Comparison of ENCODE assay signal across 21 mouse cellular contexts in the genomic region with DNA sequence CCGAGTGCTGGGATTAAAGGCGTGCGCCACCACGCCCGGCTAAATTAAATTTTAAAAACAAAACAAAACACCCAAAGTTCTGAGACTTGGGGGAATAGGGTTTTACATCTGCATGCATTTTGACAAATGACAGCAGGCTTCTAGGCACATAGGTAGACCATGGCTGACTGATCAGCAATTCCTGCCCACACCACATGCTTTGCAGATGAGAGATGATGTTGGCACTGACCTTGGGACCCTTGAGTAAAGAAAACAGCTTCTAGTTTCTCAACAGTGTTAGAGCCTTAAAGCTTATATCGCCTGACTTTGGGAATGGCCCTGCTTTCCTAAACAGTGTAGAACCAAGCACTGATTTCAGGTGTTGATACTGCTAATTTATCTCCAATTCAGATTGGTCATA.
DNase-seq lines count a peak whose midpoint lies in the region; ATAC-seq and TF ChIP-seq lines count a peak whose summit lies in the region.
"Had no signal": no experiment of that assay in that cellular context is flagged by ENCODE, and none has a peak within 500 bp of the region (broad histone marks: within the 10 kb centered on the region; RNA-seq: fewer than 3 reads in every experiment).

No protein-coding gene starts in this region.

- WGBS in intestine, postnatal 0 days: 91% methylated on average over 6 of the region's 6 CpGs
- 91% methylated on average over 6 of the region's 6 CpGs for WGBS in intestine, embryonic 15.5 days
- WGBS in kidney, embryonic 16.5 days: 84% methylated on average over 6 of the region's 6 CpGs
- WGBS in kidney, postnatal 0 days: 79% methylated on average over 6 of the region's 6 CpGs
- 84% methylated on average over 6 of the region's 6 CpGs for WGBS in kidney, embryonic 15.5 days

- H3K4me3 ChIP-seq in intestine, postnatal 0 days (ENCODE audit: low read depth, low read length): no peak overlapping the region
- no peak overlapping the region for H3K4me3 ChIP-seq in intestine, embryonic 15.5 days (replicated peaks)
- H3K4me3 ChIP-seq in kidney, embryonic 16.5 days (ENCODE audit: low read length): no peak overlapping the region
- H3K4me3 ChIP-seq in kidney, postnatal 0 days (replicated peaks; ENCODE audit: low read depth, low read length): no peak overlapping the region
- no peak overlapping the region for H3K4me3 ChIP-seq in kidney, embryonic 15.5 days (replicated peaks)

- no peaks in the 10 kb centered on the region for H3K27me3 ChIP-seq in intestine, postnatal 0 days (replicated peaks; ENCODE audit: control insufficient read depth, insufficient read depth, low read length)
- no peaks in the 10 kb centered on the region for H3K27me3 ChIP-seq in intestine, embryonic 15.5 days (replicated peaks)
- H3K27me3 ChIP-seq in kidney, embryonic 16.5 days (ENCODE audit: insufficient read depth, low read length): no peaks in the 10 kb centered on the region
- H3K27me3 ChIP-seq in kidney, postnatal 0 days (ENCODE audit: insufficient read depth, low read length): no peaks in the 10 kb centered on the region
- no peaks in the 10 kb centered on the region for H3K27me3 ChIP-seq in kidney, embryonic 15.5 days
- H3K27me3 ChIP-seq: CH12.LX, Patski had no signal

- no peak overlapping the region for H3K27ac ChIP-seq in intestine, postnatal 0 days (ENCODE audit: low read depth, low read length)
- H3K27ac ChIP-seq in intestine, embryonic 15.5 days: no peak overlapping the region
- H3K27ac ChIP-seq in kidney, embryonic 16.5 days (ENCODE audit: low read length): no peak overlapping the region
- no peak overlapping the region for H3K27ac ChIP-seq in kidney, postnatal 0 days
- H3K27ac ChIP-seq in kidney, embryonic 15.5 days: no peak overlapping the region

- DNase-seq in kidney, adult 11 months: no peak
- no peak for DNase-seq in kidney, postnatal 0 days (ENCODE audit: low spot score)
- DNase-seq: adrenal gland, adult 2 months; adrenal gland, adult 8-10 months; adrenal gland, postnatal 10 days; adrenal gland, postnatal 14 days; adrenal gland, postnatal 25 days; adrenal gland, postnatal 36 days; B cell, adult 2 months; cerebellum, adult 11 months; cerebellum, adult 11-12 months; cerebellum, adult 18-20 months had no signal

- no peak for TF ChIP-seq CTCF in intestine, postnatal 0 days (IDR thresholded peaks at IDR 0.05; ENCODE audit: low read depth)
- TF ChIP-seq CTCF in kidney, postnatal 0 days (IDR thresholded peaks at IDR 0.05; ENCODE audit: low read depth): no peak

- H3K9me3 ChIP-seq in intestine, postnatal 0 days (ENCODE audit: control insufficient read depth): no peaks in the 10 kb centered on the region
- no peaks in the 10 kb centered on the region for H3K9me3 ChIP-seq in intestine, embryonic 15.5 days
- H3K9me3 ChIP-seq in kidney, embryonic 16.5 days (ENCODE audit: low read length): no peaks in the 10 kb centered on the region
- H3K9me3 ChIP-seq in kidney, postnatal 0 days (replicated peaks; ENCODE audit: low read length): no peaks in the 10 kb centered on the region
- H3K9me3 ChIP-seq in kidney, embryonic 15.5 days (replicated peaks): no peaks in the 10 kb centered on the region
- H3K9me3 ChIP-seq: G1E had no signal

- ATAC-seq in intestine, postnatal 0 days: peak; percentile 71
- no peak for ATAC-seq in intestine, embryonic 15.5 days
- ATAC-seq in kidney, embryonic 16.5 days (ENCODE audit: low FRiP score, low TSS enrichment): 0 out of 2 replicates have a peak, but pooled peaks have one; percentile 27
- peak; percentile 71; the same call in 1 of the 2 replicates for ATAC-seq in kidney, postnatal 0 days (replicated peaks; ENCODE audit: low FRiP score, low read depth)
- no peak for ATAC-seq in kidney, embryonic 15.5 days (replicated peaks; ENCODE audit: low FRiP score)
- ATAC-seq: activated CD4-positive, CD25-positive, alpha-beta regulatory T cell, adult 4 months; CD4-positive, CD25-positive, alpha-beta regulatory T cell, adult 4 months; Patski had no signal

- no peak overlapping the region for H3K9ac ChIP-seq in intestine, postnatal 0 days (ENCODE audit: low read depth, low read length)
- no peak overlapping the region for H3K9ac ChIP-seq in intestine, embryonic 15.5 days
- H3K9ac ChIP-seq in kidney, embryonic 16.5 days (replicated peaks; ENCODE audit: low read length): no peak overlapping the region
- H3K9ac ChIP-seq in kidney, postnatal 0 days (ENCODE audit: low read depth, low read length): no peak overlapping the region
- no peak overlapping the region for H3K9ac ChIP-seq in kidney, embryonic 15.5 days

- no peaks in the 10 kb centered on the region for H3K36me3 ChIP-seq in intestine, postnatal 0 days (ENCODE audit: control insufficient read depth, insufficient read depth)
- H3K36me3 ChIP-seq in intestine, embryonic 15.5 days: no peaks in the 10 kb centered on the region
- H3K36me3 ChIP-seq in kidney, embryonic 16.5 days (ENCODE audit: insufficient read depth, low read length): peaks cover 10% of the 10 kb centered on the region; the same call in 1 of the 2 replicates
- 0 out of 2 replicates have a peak, but pooled peaks cover 3% of the 10 kb centered on the region for H3K36me3 ChIP-seq in kidney, postnatal 0 days (ENCODE audit: insufficient read depth, low read length)
- H3K36me3 ChIP-seq in kidney, embryonic 15.5 days: peaks cover 19% of the 10 kb centered on the region
- H3K36me3 ChIP-seq: G1E had no signal

- no peak overlapping the region for H3K4me2 ChIP-seq in intestine, postnatal 0 days (replicated peaks; ENCODE audit: low read depth)
- no peak overlapping the region for H3K4me2 ChIP-seq in intestine, embryonic 15.5 days (replicated peaks)
- no peak overlapping the region for H3K4me2 ChIP-seq in kidney, embryonic 16.5 days (replicated peaks; ENCODE audit: low read depth, low read length)
- no peak overlapping the region for H3K4me2 ChIP-seq in kidney, postnatal 0 days (ENCODE audit: low read length)
- H3K4me2 ChIP-seq in kidney, embryonic 15.5 days: no peak overlapping the region

- H3K4me1 ChIP-seq in intestine, postnatal 0 days (replicated peaks; ENCODE audit: control insufficient read depth, insufficient read depth, low read length): no peaks in the 10 kb centered on the region
- H3K4me1 ChIP-seq in intestine, embryonic 15.5 days (replicated peaks): no peaks in the 10 kb centered on the region
- no peaks in the 10 kb centered on the region for H3K4me1 ChIP-seq in kidney, embryonic 16.5 days (ENCODE audit: insufficient read depth, low read length)
- no peaks in the 10 kb centered on the region for H3K4me1 ChIP-seq in kidney, postnatal 0 days (replicated peaks; ENCODE audit: insufficient read depth, low read length)
- H3K4me1 ChIP-seq in kidney, embryonic 15.5 days: no peaks in the 10 kb centered on the region

Comparison
In these comparisons a context has a peak if more than half of its experiments do, and no peak if none do; other contexts are left out.
1. ATAC-seq: peak in intestine, postnatal 0 days (single experiment), kidney, embryonic 16.5 days (single experiment) and kidney, postnatal 0 days (single experiment); none in intestine, embryonic 15.5 days (single experiment) and kidney, embryonic 15.5 days (single experiment).